Mouse (Mus musculus): ENCODE measurements around the gene Dcps.

- no peak for TF ChIP-seq CTCF (IDR thresholded peaks at IDR 0.05; ENCODE audit: control insufficient read depth, insufficient read depth, low read length)
- no peak for TF ChIP-seq POLR2A (IDR thresholded peaks at IDR 0.05; ENCODE audit: borderline replicate concordance, control insufficient read depth, low read depth, low read length)
These were observed 17.2 kb upstream of the Dcps start for GRCm38 (mm10) chr9:35192983-35193542.

Measured in bone marrow, adult 2 months (tissue).